Mouse (Mus musculus) c-Kit-positive CD71-positive TER-119-positive erythroid progenitor cells, embryonic 14.5 days (primary cell): ENCODE data around the gene Arpc5l.
A peak's percentile ranks its signal among the peaks of the same experiment; 100 is the strongest.
"Not testable (repeated sequence)": the region's sequence is repeated elsewhere in the genome, so short reads cannot be mapped to it uniquely, and the experiment has no call there.

Experiments used
- DNase-seq: peaks from one replicate; pipeline ENCODE4 v3.0.0-alpha.2; 2013; ENCODE audit warnings: low spot score

The Arpc5l gene

GRCm38 (mm10) chr2:38999910-39000586 lies 5.1 kb upstream of the Arpc5l start:
- DNase-seq: no peak

GRCm38 (mm10) chr2:39000587-39000919 lies 4.6 kb upstream of the Arpc5l start:
- no peak for DNase-seq

GRCm38 (mm10) chr2:39001866-39002265 lies 3.3 kb upstream of the Arpc5l start:
- no peak for DNase-seq

GRCm38 (mm10) chr2:39003106-39003505 lies 2.0 kb upstream of the Arpc5l start:
- DNase-seq: no peak

GRCm38 (mm10) chr2:39003512-39003911 lies 1.6 kb upstream of the Arpc5l start:
- DNase-seq: no peak

- DNase-seq: peak; percentile 71
These were observed 776 bp upstream of the Arpc5l start for GRCm38 (mm10) chr2:39004372-39004771.

- DNase-seq: no peak
These were observed 479 bp downstream of the Arpc5l start, which contains the start of gene Rpl35 for GRCm38 (mm10) chr2:39005574-39006079. TSS of gene Rpl35 (minus strand) at chr2:39005624.

GRCm38 (mm10) chr2:39006149-39006730 lies 1.1 kb downstream of the Arpc5l start:
- no peak for DNase-seq

- peak; percentile 91 for DNase-seq
These were observed 2.7 kb downstream of the Arpc5l start for GRCm38 (mm10) chr2:39007865-39008264.

- no peak for DNase-seq
These were observed 3.3 kb downstream of the Arpc5l start for GRCm38 (mm10) chr2:39008350-39008851.

GRCm38 (mm10) chr2:39008954-39009365 lies 3.8 kb downstream of the Arpc5l start:
- no peak for DNase-seq

- DNase-seq: not testable (repeated sequence)
These were observed 5.0 kb downstream of the Arpc5l start for GRCm38 (mm10) chr2:39010144-39010543.

GRCm38 (mm10) chr2:39011264-39011663 lies 6.1 kb downstream of the Arpc5l start:
- no peak for DNase-seq

GRCm38 (mm10) chr2:39011971-39012370 lies 6.8 kb downstream of the Arpc5l start:
- DNase-seq: no peak

- DNase-seq: no peak
These were observed 7.7 kb downstream of the Arpc5l start for GRCm38 (mm10) chr2:39012768-39013279.

GRCm38 (mm10) chr2:39016581-39016980 lies 11.4 kb downstream of the Arpc5l start:
- no peak for DNase-seq

GRCm38 (mm10) chr2:39020004-39020403 lies 14.9 kb downstream of the Arpc5l start:
- DNase-seq: no peak

- DNase-seq: no peak
These were observed 26.5 kb downstream of the Arpc5l start for GRCm38 (mm10) chr2:39031611-39032010.

- DNase-seq: no peak
These were observed 35.1 kb downstream of the Arpc5l start for GRCm38 (mm10) chr2:39040215-39040614.

- no peak for DNase-seq
These were observed 43.4 kb downstream of the Arpc5l start for GRCm38 (mm10) chr2:39048515-39048914.

GRCm38 (mm10) chr2:39064687-39065399 lies 59.7 kb downstream of the Arpc5l start:
- DNase-seq: peak; percentile 42
